Mouse (Mus musculus) liver, embryonic 14.5 days (tissue): ENCODE results near the gene Gm9789. TPM values are rescaled to one million over a fixed set of nuclear protein-coding genes. Genes with fewer than 3 reads are reported as not detected.

Experiments
- ATAC-seq: fragments of 200-750 bp; cut with Nextera tagmentation; 2 replicates; pipeline ENCODE4 v1.8.0; 2017; ENCODE audit warnings: moderate number of reproducible peaks, mild to moderate bottlenecking, moderate library complexity; ENCODE audit not compliant: insufficient read depth
- DNase-seq, 3 experiments: peaks; one replicate each; pipeline ENCODE4 v3.0.0-alpha.2; 2012 to 2013; ENCODE audit warnings: low read depth in 3 of 3, low spot score in 3 of 3
- H3K27ac ChIP-seq: fragments of 300-500 bp; sonication (generic); 2 replicates; pipeline ENCODE4 v1.5.1; 2014; ENCODE audit warnings: moderate library complexity, mild to moderate bottlenecking, control low read depth, inconsistent platforms
- H3K27me3 ChIP-seq: fragments of 300-500 bp; sonication (generic); 2 replicates; pipeline ENCODE4 v1.6.1; 2014; ENCODE audit warnings: mild to moderate bottlenecking, low read length, moderate library complexity; ENCODE audit not compliant: control insufficient read depth, insufficient read depth
- H3K36me3 ChIP-seq: fragments of 300-500 bp; sonication (generic); replicated peaks from 2 replicates; pipeline ENCODE4 v1.6.1; 2014; ENCODE audit warnings: low read depth; ENCODE audit not compliant: control insufficient read depth, insufficient read depth
- H3K4me1 ChIP-seq, 2 experiments: fragments of 200-500 bp in 1 of 2; fragments of 300-500 bp in 1 of 2; sonication (generic) in 1 of 2; replicated peaks; 2 replicates each; pipeline ENCODE4 v1.6.1; 2012 to 2014; ENCODE audit warnings: antibody characterized with exemption in 1 of 2, inconsistent platforms in 1 of 2, low read length in 1 of 2; ENCODE audit not compliant: control insufficient read depth in 2 of 2, insufficient read depth in 2 of 2
- H3K4me2 ChIP-seq: fragments of 300-500 bp; sonication (generic); 2 replicates; pipeline ENCODE4 v1.6.1; 2014; ENCODE audit warnings: low read depth, mild to moderate bottlenecking, control low read depth, moderate library complexity
- H3K4me3 ChIP-seq, 2 experiments: fragments of 200-500 bp in 1 of 2; fragments of 300-500 bp in 1 of 2; sonication (generic) in 1 of 2; 2 replicates each; pipeline ENCODE4 v1.5.1; 2012 to 2014; ENCODE audit warnings: low read depth in 2 of 2, low read length in 2 of 2, mild to moderate bottlenecking in 2 of 2, control low read depth in 1 of 2, inconsistent platforms in 1 of 2, moderate library complexity in 1 of 2; ENCODE audit not compliant: insufficient read depth in 1 of 2
- H3K9ac ChIP-seq: fragments of 300-500 bp; sonication (generic); replicated peaks from 2 replicates; pipeline ENCODE4 v1.6.1; 2014; ENCODE audit warnings: mild to moderate bottlenecking, control low read depth, moderate library complexity
- H3K9me3 ChIP-seq: fragments of 300-500 bp; sonication (generic); 2 replicates; pipeline ENCODE4 v1.6.1; 2016; ENCODE audit warnings: low read length, mixed read lengths; ENCODE audit not compliant: control insufficient read depth
- CTCF ChIP-seq: IDR thresholded peaks from 2 replicates; pipeline ENCODE4 v1.5.1; 2016; ENCODE audit warnings: antibody characterized with exemption, low read depth, control low read depth
- EP300 ChIP-seq: IDR thresholded peaks from 2 replicates; pipeline ENCODE4 v1.6.1; 2016; ENCODE audit warnings: antibody characterized with exemption, low read depth
- WGBS: fragments of 180-500 bp; shearing (Covaris S2); extraction: QIAGEN DNeasy Blood & Tissue Kit; methylation state at CpG from one replicate; pipeline ENCODE4 v1.1.7; 2014; ENCODE audit not compliant: insufficient replicate concordance; 5-methylcytosine and 5-hydroxymethylcytosine counted together
- polyA plus RNA-seq, 2 experiments: library from polyadenylated mRNA; depleted of rRNA in 1 of 2; stranded (reverse) in 1 of 2; unstranded in 1 of 2; fragments of >200 nt; fragmentation: Nextera tagmentation in 1 of 2; extraction: Ambion mirVana in 1 of 2; gene quantifications; 2 replicates each; pipeline versions ENCODE4 v1.2.1 to v1.2.3; 2012 to 2014

The Gm9789 gene
- polyA plus RNA-seq, 2 experiments, result not detected

DNA sequence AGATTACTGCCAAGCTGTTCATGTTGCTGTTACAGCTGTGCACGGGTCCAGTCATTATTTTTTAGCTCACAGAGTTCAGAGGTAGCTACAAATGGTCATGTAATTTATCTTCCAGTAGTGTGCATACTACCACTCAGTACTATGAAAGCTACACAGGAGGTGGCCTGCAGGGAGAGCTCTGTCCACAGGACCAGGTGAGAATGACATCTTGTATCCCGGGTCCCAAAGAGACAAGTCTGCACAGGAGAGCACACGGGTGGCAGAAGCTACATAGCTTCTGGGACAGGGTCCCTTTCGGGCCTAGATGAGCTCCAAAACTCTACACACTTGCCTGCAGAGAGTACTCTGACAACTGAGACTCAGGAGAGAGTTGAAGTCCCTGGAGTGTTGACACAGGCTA is 30.9 kb downstream of the Gm9789 start:
- no peaks in the 10 kb centered on the region for H3K9me3 ChIP-seq
- H3K4me1 ChIP-seq, result no peaks in the 10 kb centered on the region
- 46% methylated on average over 4 of the region's 4 CpGs for WGBS
- ATAC-seq (no peak), DNase-seq (no peak)
- H3K27ac ChIP-seq, result no peak overlapping the region
- no peaks in the 10 kb centered on the region for H3K36me3 ChIP-seq
- no peak overlapping the region for H3K4me2 ChIP-seq
- no peak overlapping the region for H3K9ac ChIP-seq
- H3K27me3 ChIP-seq, result no peaks in the 10 kb centered on the region
- H3K4me3 ChIP-seq, result no peak overlapping the region
- TF ChIP-seq EP300 (no peak), CTCF (no peak)

DNA sequence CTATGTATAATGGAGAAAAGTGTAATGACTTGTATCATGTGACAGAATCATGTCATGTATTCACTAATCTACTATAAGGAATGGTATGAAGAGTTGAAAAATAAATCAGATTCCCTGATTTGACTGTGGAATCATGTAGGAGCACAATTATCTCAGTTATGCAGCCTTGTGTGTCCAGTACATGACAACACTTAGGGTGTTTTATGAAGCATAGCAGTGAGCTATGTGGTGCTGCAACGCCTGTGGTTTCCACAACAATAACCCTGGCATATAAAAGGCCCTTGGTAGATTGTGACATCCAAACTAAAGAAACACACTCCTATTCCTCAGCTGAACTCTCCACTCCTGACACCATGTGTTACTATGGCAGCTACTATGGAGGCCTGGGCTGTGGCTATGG is 47.8 kb downstream of the Gm9789 start, which contains the start of gene Krtap20-2:
TSS of gene Krtap20-2 (plus strand) at position 301 of the 400 bp plus-strand sequence.
- no peak for ATAC-seq
- 41% methylated on average over 1 of the region's 1 CpGs for WGBS
- no peak within 1 kb of the TSS for H3K9ac ChIP-seq

More for the DNA sequence above, 47.8 kb downstream of the Gm9789 start, which contains the start of gene Krtap20-2:
- Histone ChIP-seq H3K4me2 (no peak within 1 kb of the TSS), H3K27me3 (no peaks in the 10 kb centered on the region), H3K36me3 (no peaks in the 10 kb centered on the region), H3K27ac (no peak within 1 kb of the TSS), H3K4me1 (no peaks in the 10 kb centered on the region), H3K4me3 (no peak within 1 kb of the TSS), H3K9me3 (no peaks in the 10 kb centered on the region)
- TF ChIP-seq EP300 (no peak), CTCF (no peak)
- DNase-seq, result no peak

Other genes starting within 250 kb of the Gm9789 start
- not detected in 2 replicates for gene Krtap19-9b, start 225.7 kb upstream of the Gm9789 start, polyA plus RNA-seq (2012; rRNA removed)
- gene Krtap19-9b, start 225.7 kb upstream of the Gm9789 start, polyA plus RNA-seq (2014; fragmentation: Nextera tagmentation; extraction: Ambion mirVana), result not detected in 2 replicates
- gene Krtap16-3, start 195.1 kb upstream of the Gm9789 start, polyA plus RNA-seq (2012; rRNA removed), result not detected in 2 replicates
- not detected in 2 replicates for gene Krtap16-3, start 195.1 kb upstream of the Gm9789 start, polyA plus RNA-seq (2014; fragmentation: Nextera tagmentation; extraction: Ambion mirVana)
- gene Krtap22-2, start 147.2 kb upstream of the Gm9789 start, polyA plus RNA-seq (2012; rRNA removed), result not detected in 2 replicates
- not detected in 2 replicates for gene Krtap22-2, start 147.2 kb upstream of the Gm9789 start, polyA plus RNA-seq (2014; fragmentation: Nextera tagmentation; extraction: Ambion mirVana)
- gene Gm10229, start 142.7 kb upstream of the Gm9789 start, polyA plus RNA-seq (2012; rRNA removed), result not detected in 2 replicates
- not detected in 2 replicates for gene Gm10229, start 142.7 kb upstream of the Gm9789 start, polyA plus RNA-seq (2014; fragmentation: Nextera tagmentation; extraction: Ambion mirVana)
- gene Krtap6-1, start 126.3 kb upstream of the Gm9789 start, polyA plus RNA-seq (2012; rRNA removed), result not detected in 2 replicates
- not detected in 2 replicates for gene Krtap6-1, start 126.3 kb upstream of the Gm9789 start, polyA plus RNA-seq (2014; fragmentation: Nextera tagmentation; extraction: Ambion mirVana)
- gene Gm10228, start 116.5 kb upstream of the Gm9789 start, polyA plus RNA-seq (2012; rRNA removed), result not detected in 2 replicates
- gene Gm10228, start 116.5 kb upstream of the Gm9789 start, polyA plus RNA-seq (2014; fragmentation: Nextera tagmentation; extraction: Ambion mirVana), result not detected in 2 replicates
- not detected in 2 replicates for gene Krtap6-5, start 110.1 kb upstream of the Gm9789 start, polyA plus RNA-seq (2012; rRNA removed)
- gene Krtap6-5, start 110.1 kb upstream of the Gm9789 start, polyA plus RNA-seq (2014; fragmentation: Nextera tagmentation; extraction: Ambion mirVana), result not detected in 2 replicates
- gene 1110025L11Rik, start 94.0 kb upstream of the Gm9789 start, polyA plus RNA-seq (2012; rRNA removed), result not detected in 2 replicates
- not detected in 2 replicates for gene 1110025L11Rik, start 94.0 kb upstream of the Gm9789 start, polyA plus RNA-seq (2014; fragmentation: Nextera tagmentation; extraction: Ambion mirVana)
- gene Krtap6-3, start 73.9 kb upstream of the Gm9789 start, polyA plus RNA-seq (2012; rRNA removed), result not detected in 2 replicates
- not detected in 2 replicates for gene Krtap6-3, start 73.9 kb upstream of the Gm9789 start, polyA plus RNA-seq (2014; fragmentation: Nextera tagmentation; extraction: Ambion mirVana)
- not detected in 2 replicates for gene Gm6358, start 17.1 kb upstream of the Gm9789 start, polyA plus RNA-seq (2012; rRNA removed)
- gene Gm6358, start 17.1 kb upstream of the Gm9789 start, polyA plus RNA-seq (2014; fragmentation: Nextera tagmentation; extraction: Ambion mirVana), result not detected in 2 replicates
- gene Gm10061, start 6.9 kb upstream of the Gm9789 start, polyA plus RNA-seq (2012; rRNA removed), result not detected in 2 replicates
- gene Gm10061, start 6.9 kb upstream of the Gm9789 start, polyA plus RNA-seq (2014; fragmentation: Nextera tagmentation; extraction: Ambion mirVana), result not detected in 2 replicates
- gene Gm7735, start 11.5 kb downstream of the Gm9789 start, polyA plus RNA-seq (2012; rRNA removed), result not detected in 2 replicates
- not detected in 2 replicates for gene Gm7735, start 11.5 kb downstream of the Gm9789 start, polyA plus RNA-seq (2014; fragmentation: Nextera tagmentation; extraction: Ambion mirVana)
- not detected in 2 replicates for gene 1110057P08Rik, start 16.8 kb downstream of the Gm9789 start, polyA plus RNA-seq (2012; rRNA removed)
- not detected in 2 replicates for gene 1110057P08Rik, start 16.8 kb downstream of the Gm9789 start, polyA plus RNA-seq (2014; fragmentation: Nextera tagmentation; extraction: Ambion mirVana)
- gene Krtap20-2, start 47.9 kb downstream of the Gm9789 start, polyA plus RNA-seq (2012; rRNA removed), result not detected in 2 replicates
- gene Krtap20-2, start 47.9 kb downstream of the Gm9789 start, polyA plus RNA-seq (2014; fragmentation: Nextera tagmentation; extraction: Ambion mirVana), result not detected in 2 replicates
- gene Krtap21-1, start 245.9 kb downstream of the Gm9789 start, polyA plus RNA-seq (2012; rRNA removed), result not detected in 2 replicates
- gene Krtap21-1, start 245.9 kb downstream of the Gm9789 start, polyA plus RNA-seq (2014; fragmentation: Nextera tagmentation; extraction: Ambion mirVana), result not detected in 2 replicates